Mouse (Mus musculus) midbrain, embryonic 15.5 days (tissue): Measurements from ENCODE around the gene Lamc2. TPM values are rescaled to one million over a fixed set of nuclear protein-coding genes. Genes with fewer than 3 reads are reported as not detected.

Experiments
- ATAC-seq: fragments of 200-750 bp; cut with Nextera tagmentation; replicated peaks from 2 replicates; pipeline ENCODE4 v1.8.0; 2017; ENCODE audit warnings: moderate TSS enrichment
- H3K27ac ChIP-seq: fragments of 300-500 bp; sonication (generic); 2 replicates; pipeline ENCODE4 v1.5.1; 2015; ENCODE audit warnings: mild to moderate bottlenecking, inconsistent platforms
- H3K27me3 ChIP-seq: fragments of 300-500 bp; sonication (generic); replicated peaks from 2 replicates; pipeline ENCODE4 v1.6.1; 2015; ENCODE audit warnings: inconsistent platforms
- H3K36me3 ChIP-seq: fragments of 300-500 bp; sonication (generic); replicated peaks from 2 replicates; pipeline ENCODE4 v1.6.1; 2015; ENCODE audit warnings: inconsistent platforms
- H3K4me1 ChIP-seq: fragments of 300-500 bp; sonication (generic); 2 replicates; pipeline ENCODE4 v1.6.1; 2015; ENCODE audit warnings: inconsistent platforms
- H3K4me2 ChIP-seq: fragments of 300-500 bp; sonication (generic); 2 replicates; pipeline ENCODE4 v1.6.1; 2015; ENCODE audit warnings: inconsistent platforms, mild to moderate bottlenecking, moderate library complexity
- H3K4me3 ChIP-seq: fragments of 300-500 bp; sonication (generic); 2 replicates; pipeline ENCODE4 v1.5.1; 2015; ENCODE audit warnings: mild to moderate bottlenecking, inconsistent platforms
- H3K9ac ChIP-seq: fragments of 300-500 bp; sonication (generic); 2 replicates; pipeline ENCODE4 v1.6.1; 2015; ENCODE audit warnings: mild to moderate bottlenecking, inconsistent platforms
- H3K9me3 ChIP-seq: fragments of 300-500 bp; sonication (generic); 2 replicates; pipeline ENCODE4 v1.6.1; 2016; ENCODE audit warnings: inconsistent platforms
- WGBS: fragments of 180-500 bp; shearing (Covaris S2); methylation state at CpG from one replicate; pipeline ENCODE4 v1.1.7; 2015; ENCODE audit warnings: mixed read lengths; 5-methylcytosine and 5-hydroxymethylcytosine counted together
- polyA plus RNA-seq: library from polyadenylated mRNA; unstranded; fragments of >200 nt; fragmentation: Nextera tagmentation; extraction: Ambion mirVana; gene quantifications from 2 replicates; pipeline ENCODE4 v1.2.1, GENCODE M21; 2015

Gene Lamc2
- polyA plus RNA-seq, 1 experiment from 2014 or later = 1.9 TPM

DNA sequence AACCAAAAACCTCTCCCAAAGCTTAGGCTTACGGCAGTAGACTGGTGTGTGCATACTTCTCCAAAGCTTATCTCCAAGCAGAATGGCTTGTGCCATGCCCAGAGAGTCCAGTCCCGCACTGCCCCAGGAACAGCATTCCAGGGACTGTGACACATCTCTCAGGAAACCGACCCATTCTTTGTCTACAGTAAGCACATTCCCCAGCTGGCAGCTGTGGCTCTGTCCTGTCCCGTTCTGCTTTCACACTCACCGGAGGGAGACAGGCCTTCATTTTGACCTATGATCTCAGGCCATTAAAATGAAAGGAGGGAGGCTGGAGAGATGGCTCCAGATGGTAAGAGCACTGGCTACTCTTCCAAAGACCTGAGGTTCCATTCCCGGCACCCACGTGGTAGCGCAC, 15.9 kb upstream of the Lamc2 start:
- no peaks in the 10 kb centered on the region for H3K36me3 ChIP-seq
- no peak overlapping the region for H3K27ac ChIP-seq
- H3K4me3 ChIP-seq = no peak overlapping the region
- no peak overlapping the region for H3K4me2 ChIP-seq
- H3K9me3 ChIP-seq = no peaks in the 10 kb centered on the region
- no peaks in the 10 kb centered on the region for H3K27me3 ChIP-seq
- H3K9ac ChIP-seq = no peak overlapping the region
- 30% methylated on average over 8 of the region's 8 CpGs for WGBS
- ATAC-seq = no peak
- H3K4me1 ChIP-seq = peaks cover 20% of the 10 kb centered on the region

GRCm38 (mm10) chr1:153201448-153201847, 15.2 kb upstream of the Lamc2 start:
- no peaks in the 10 kb centered on the region for H3K27me3 ChIP-seq
- H3K4me3 ChIP-seq = no peak overlapping the region
- peaks cover 20% of the 10 kb centered on the region for H3K4me1 ChIP-seq
- no peaks in the 10 kb centered on the region for H3K36me3 ChIP-seq
- ATAC-seq = no peak
- no peak overlapping the region for H3K27ac ChIP-seq
- no peak overlapping the region for H3K4me2 ChIP-seq
- WGBS = 29% methylated on average over 14 of the region's 14 CpGs
- no peak overlapping the region for H3K9ac ChIP-seq
- H3K9me3 ChIP-seq = no peaks in the 10 kb centered on the region

DNA sequence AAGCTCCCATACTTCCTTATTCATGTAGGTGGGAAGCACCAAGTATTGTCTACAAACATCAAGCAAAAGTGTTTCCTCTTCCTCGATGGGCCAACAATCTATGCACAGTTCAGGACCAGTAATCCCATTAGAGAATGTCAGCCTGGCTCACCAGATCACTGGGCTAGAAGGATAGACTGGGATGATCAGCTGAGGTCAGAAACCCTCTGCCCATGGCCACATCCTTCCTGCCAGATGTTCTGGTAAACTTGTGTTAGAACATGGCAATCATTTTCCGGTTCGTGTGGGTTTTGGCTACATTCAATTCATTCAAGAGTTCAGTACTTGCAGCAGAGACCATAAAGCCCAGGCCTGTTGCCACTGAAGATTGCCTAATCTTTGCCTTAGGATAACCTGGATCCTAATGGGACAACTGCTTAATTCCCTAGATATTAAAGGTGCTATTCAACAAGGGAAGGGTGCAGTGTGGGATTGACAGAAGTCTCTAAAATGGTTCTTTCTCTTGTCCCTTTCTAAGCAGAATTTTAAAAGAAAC, 11.1 kb upstream of the Lamc2 start:
- H3K27me3 ChIP-seq = no peaks in the 10 kb centered on the region
- no peaks in the 10 kb centered on the region for H3K9me3 ChIP-seq
- no peak overlapping the region for H3K4me2 ChIP-seq
- no peaks in the 10 kb centered on the region for H3K36me3 ChIP-seq
- WGBS = 83% methylated on average over 3 of the region's 3 CpGs
- H3K4me3 ChIP-seq = no peak overlapping the region
- no peak overlapping the region for H3K9ac ChIP-seq
- H3K4me1 ChIP-seq = peaks cover 20% of the 10 kb centered on the region
- no peak overlapping the region for H3K27ac ChIP-seq
- ATAC-seq = no peak

GRCm38 (mm10) chr1:153192945-153193344, 6.7 kb upstream of the Lamc2 start:
- Histone ChIP-seq H3K36me3 (no peaks in the 10 kb centered on the region), H3K4me2 (no peak overlapping the region), H3K9me3 (no peaks in the 10 kb centered on the region), H3K4me1 (peaks cover 12% of the 10 kb centered on the region), H3K27ac (no peak overlapping the region), H3K9ac (no peak overlapping the region), H3K27me3 (no peaks in the 10 kb centered on the region), H3K4me3 (no peak overlapping the region)
- 83% methylated on average over 6 of the region's 6 CpGs for WGBS
- no peak for ATAC-seq

GRCm38 (mm10) chr1:153192379-153192778, 6.1 kb upstream of the Lamc2 start:
- WGBS = 69% methylated on average over 4 of the region's 4 CpGs
- H3K36me3 ChIP-seq = no peaks in the 10 kb centered on the region
- H3K27me3 ChIP-seq = no peaks in the 10 kb centered on the region
- peaks cover 12% of the 10 kb centered on the region for H3K4me1 ChIP-seq
- H3K4me3 ChIP-seq = no peak overlapping the region
- no peak overlapping the region for H3K9ac ChIP-seq
- no peak overlapping the region for H3K4me2 ChIP-seq
- H3K9me3 ChIP-seq = no peaks in the 10 kb centered on the region
- peak overlapping the region; percentile 48 for H3K27ac ChIP-seq
- no peak for ATAC-seq

DNA sequence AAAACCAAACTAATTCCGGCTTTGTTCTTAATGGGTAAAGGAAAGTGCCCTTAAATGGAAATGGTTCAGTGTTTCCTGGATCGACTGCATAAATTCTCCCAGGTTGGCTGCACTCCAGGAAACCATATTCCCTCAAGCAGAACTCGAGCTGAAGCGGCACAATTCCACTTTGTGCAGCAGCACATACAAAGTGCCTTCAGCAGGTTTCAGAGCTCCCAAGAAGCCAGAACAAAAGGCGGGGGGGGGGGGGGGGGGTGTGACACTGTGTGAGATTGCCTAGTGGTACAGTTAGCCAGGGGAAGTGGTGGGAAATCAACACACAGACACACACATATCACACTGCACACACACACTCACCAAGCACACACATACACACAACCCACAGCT, 5.7 kb upstream of the Lamc2 start:
- Histone ChIP-seq H3K4me2 (peak overlapping the region; percentile 15; the same call in 1 of the 2 replicates), H3K9ac (no peak overlapping the region), H3K9me3 (no peaks in the 10 kb centered on the region), H3K36me3 (no peaks in the 10 kb centered on the region), H3K27ac (peak overlapping the region; percentile 48), H3K27me3 (peaks cover 4% of the 10 kb centered on the region), H3K4me3 (no peak overlapping the region), H3K4me1 (peaks cover 12% of the 10 kb centered on the region)
- peak; percentile 67 for ATAC-seq
- WGBS = 9% methylated on average over 4 of the region's 5 CpGs

DNA sequence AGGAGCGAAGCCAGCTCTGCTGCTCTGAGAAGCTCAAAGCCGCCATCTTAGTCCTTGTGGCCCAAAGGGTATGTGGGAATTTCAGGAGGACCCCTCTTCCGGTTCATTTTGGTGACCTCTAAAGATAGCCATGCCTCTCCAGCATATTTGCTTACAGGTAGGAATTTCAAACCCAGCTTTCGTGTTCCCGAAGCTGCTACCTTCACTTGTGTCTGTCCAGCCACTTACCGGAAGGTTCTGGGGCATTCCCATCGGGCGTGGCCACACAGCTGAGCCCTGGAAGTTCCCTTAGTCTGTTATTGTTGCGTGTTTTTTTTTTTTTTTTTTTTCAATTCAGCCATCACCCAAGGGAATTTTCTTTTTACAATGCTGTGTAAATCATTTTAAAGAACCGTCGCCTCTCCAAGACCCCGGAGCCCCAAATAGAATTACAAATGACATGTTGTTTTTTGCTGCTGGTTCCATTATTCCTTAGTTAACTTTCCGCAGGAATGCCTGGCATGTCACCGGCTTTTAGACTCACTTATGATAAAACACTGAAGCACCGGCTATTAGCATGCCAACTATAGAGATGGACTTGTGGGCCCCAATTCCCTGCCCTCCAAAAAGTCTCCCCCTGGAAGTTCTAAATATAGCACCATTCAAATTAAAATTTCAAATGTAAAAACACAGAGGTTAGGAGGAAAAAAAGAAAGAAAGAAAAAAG, 5.1 kb upstream of the Lamc2 start:
- Histone ChIP-seq H3K4me3 (no peak overlapping the region), H3K27me3 (peaks cover 8% of the 10 kb centered on the region), H3K4me1 (peaks cover 12% of the 10 kb centered on the region), H3K27ac (peak overlapping the region; percentile 48), H3K9me3 (no peaks in the 10 kb centered on the region), H3K4me2 (peak overlapping the region; percentile 15), H3K36me3 (no peaks in the 10 kb centered on the region), H3K9ac (no peak overlapping the region)
- ATAC-seq = peak; percentile 63
- 33% methylated on average over 15 of the region's 15 CpGs for WGBS

DNA sequence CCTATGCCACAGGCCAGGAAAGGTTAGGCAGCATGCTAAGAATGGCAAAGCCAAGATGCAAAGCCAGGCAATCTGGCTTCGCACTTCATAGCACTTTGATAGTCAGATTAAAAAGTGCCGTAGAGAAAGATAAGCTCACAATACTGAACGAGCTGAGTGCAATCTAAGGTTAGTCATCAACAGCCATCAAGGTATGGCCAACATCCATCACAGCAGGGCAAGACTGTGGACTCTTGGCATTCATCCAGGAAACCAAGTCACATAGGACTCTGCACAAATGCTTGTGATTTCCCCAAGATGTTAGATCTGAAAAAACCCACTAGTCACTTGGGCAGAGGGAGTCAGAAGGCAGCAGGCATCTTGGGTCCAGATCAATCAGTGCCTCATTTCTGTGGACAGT, 1.8 kb upstream of the Lamc2 start:
- no peak overlapping the region for H3K9ac ChIP-seq
- peaks cover 23% of the 10 kb centered on the region for H3K4me1 ChIP-seq
- no peak overlapping the region for H3K27ac ChIP-seq
- ATAC-seq = no peak
- H3K4me3 ChIP-seq = no peak overlapping the region
- WGBS = 77% methylated on average over 3 of the region's 3 CpGs
- peaks cover 26% of the 10 kb centered on the region for H3K27me3 ChIP-seq
- no peak overlapping the region for H3K4me2 ChIP-seq
- no peaks in the 10 kb centered on the region for H3K9me3 ChIP-seq
- H3K36me3 ChIP-seq = no peaks in the 10 kb centered on the region

DNA sequence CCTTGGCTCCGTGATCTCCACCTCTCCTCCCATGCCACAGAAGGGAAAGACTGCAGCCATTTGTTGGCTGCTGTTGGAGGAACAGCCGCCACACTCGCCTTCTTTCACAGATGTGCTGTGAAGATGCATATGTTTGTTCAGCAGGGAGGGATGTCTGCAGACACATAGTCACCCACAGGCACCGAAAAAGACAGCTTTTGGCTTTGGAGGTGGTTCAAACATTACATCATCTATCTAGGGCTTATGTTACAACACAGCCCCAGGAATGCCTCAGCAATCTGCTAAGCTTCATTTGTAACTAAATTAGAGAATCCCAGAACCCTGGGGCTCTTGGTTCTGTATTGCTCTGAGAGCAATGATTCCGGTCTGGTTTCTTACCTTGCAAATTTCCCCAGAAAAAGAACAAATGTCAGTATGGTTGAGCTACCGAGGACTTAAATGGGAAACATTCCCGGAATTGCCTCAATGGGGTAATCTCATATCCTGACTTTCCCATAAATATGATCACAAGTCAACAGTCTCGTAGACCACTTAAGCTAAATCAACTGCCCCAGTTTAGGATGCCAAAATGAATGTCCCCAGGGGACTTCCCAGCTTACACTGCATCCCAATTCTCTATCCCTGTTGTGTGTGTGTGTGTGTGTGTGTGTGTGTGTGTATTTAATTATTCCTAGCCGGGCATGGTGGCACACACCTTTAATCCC, 5.5 kb downstream of the Lamc2 start:
- 58% methylated on average over 9 of the region's 9 CpGs for WGBS
- Histone ChIP-seq H3K4me2 (no peak overlapping the region), H3K9me3 (no peaks in the 10 kb centered on the region), H3K9ac (no peak overlapping the region), H3K27me3 (peaks cover 17% of the 10 kb centered on the region), H3K4me3 (no peak overlapping the region), H3K4me1 (peaks cover 5% of the 10 kb centered on the region), H3K36me3 (no peaks in the 10 kb centered on the region), H3K27ac (no peak overlapping the region)
- ATAC-seq = no peak

DNA sequence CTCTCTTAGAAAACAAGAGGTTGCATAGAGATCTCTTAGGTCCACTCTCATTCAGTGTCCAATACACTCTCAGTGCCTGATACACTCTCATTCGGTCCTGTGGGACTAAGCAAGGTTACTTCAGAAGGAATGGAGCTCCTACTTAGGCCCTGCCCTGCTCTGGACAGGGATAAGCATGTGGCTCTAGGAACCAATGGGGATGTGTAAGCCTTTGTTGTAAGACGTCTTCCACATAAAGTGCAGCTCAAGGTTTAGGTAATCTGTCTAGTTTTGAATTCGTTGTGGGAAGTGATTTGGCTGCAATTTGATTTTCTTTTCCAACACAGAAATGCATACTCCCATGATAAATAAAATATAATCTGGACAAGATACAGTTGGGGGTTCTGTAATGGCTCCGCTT, 6.1 kb downstream of the Lamc2 start:
- H3K9me3 ChIP-seq = no peaks in the 10 kb centered on the region
- H3K4me1 ChIP-seq = no peaks in the 10 kb centered on the region
- H3K27me3 ChIP-seq = peaks cover 13% of the 10 kb centered on the region
- no peak overlapping the region for H3K27ac ChIP-seq
- no peak overlapping the region for H3K9ac ChIP-seq
- H3K36me3 ChIP-seq = no peaks in the 10 kb centered on the region
- ATAC-seq = no peak
- no peak overlapping the region for H3K4me2 ChIP-seq
- WGBS = 78% methylated on average over 4 of the region's 4 CpGs
- H3K4me3 ChIP-seq = no peak overlapping the region

- ATAC-seq = no peak
Observed at GRCm38 (mm10) chr1:153174801-153175200, 11.4 kb downstream of the Lamc2 start.

GRCm38 (mm10) chr1:153173276-153173675, 13.0 kb downstream of the Lamc2 start:
- WGBS = 74% methylated on average over 3 of the region's 3 CpGs
- H3K4me1 ChIP-seq = no peaks in the 10 kb centered on the region; the same call in 1 of the 2 replicates
- H3K9me3 ChIP-seq = no peaks in the 10 kb centered on the region
- no peak overlapping the region for H3K4me3 ChIP-seq
- H3K27ac ChIP-seq = no peak overlapping the region
- H3K9ac ChIP-seq = no peak overlapping the region
- H3K36me3 ChIP-seq = no peaks in the 10 kb centered on the region
- no peaks in the 10 kb centered on the region for H3K27me3 ChIP-seq
- no peak overlapping the region for H3K4me2 ChIP-seq
- ATAC-seq = no peak

More at GRCm38 (mm10) chr1:153174801-153175200, 11.4 kb downstream of the Lamc2 start:
- WGBS = 70% methylated on average over 12 of the region's 12 CpGs
- Histone ChIP-seq H3K4me1 (no peaks in the 10 kb centered on the region; the same call in 1 of the 2 replicates), H3K4me3 (no peak overlapping the region), H3K36me3 (no peaks in the 10 kb centered on the region), H3K9me3 (no peaks in the 10 kb centered on the region), H3K27me3 (no peaks in the 10 kb centered on the region), H3K4me2 (no peak overlapping the region), H3K27ac (no peak overlapping the region), H3K9ac (no peak overlapping the region)
